Mouse (Mus musculus): Measurements from ENCODE around the gene Mkrn3. TPM values are rescaled to one million over a fixed set of nuclear protein-coding genes. Genes with fewer than 3 reads are reported as not detected.

The Mkrn3 gene
- total RNA-seq, 4 experiments from 2014 or later, result 0.12 to 0.32 (median 0.25) TPM; not detected in 1

- DNase-seq (ENCODE audit: low spot score in 2 of 2), result no peak
These were observed 41.4 kb downstream of the Mkrn3 start for GRCm38 (mm10) chr7:62378529-62378928.

- DNase-seq (ENCODE audit: low spot score in 2 of 2), result no peak
These were observed 42.6 kb downstream of the Mkrn3 start for GRCm38 (mm10) chr7:62377313-62377712.

GRCm38 (mm10) chr7:62376510-62377304 is 43.2 kb downstream of the Mkrn3 start, which contains the start of gene Magel2:
Magel2 (plus strand) TSS chr7:62377010.
- DNase-seq (ENCODE audit: low spot score in 2 of 2), result no peak

- DNase-seq (ENCODE audit: low spot score in 2 of 2), result no peak
These were observed 44.3 kb downstream of the Mkrn3 start for GRCm38 (mm10) chr7:62375658-62376057.

Other genes starting within 250 kb of the Mkrn3 start
- 1 to 10 TPM; 1.8 to 2.4 (median 2.1) TPM for gene Ndn, start 73.6 kb downstream of the Mkrn3 start, total RNA-seq (2022)
- gene Magel2, start 43.1 kb downstream of the Mkrn3 start, total RNA-seq (2022), result not detected
- gene Peg12, start 44.4 kb upstream of the Mkrn3 start, total RNA-seq (2022), result under 1 TPM; 0.11 to 0.31 (median 0.23) TPM